Mouse (Mus musculus) liver, embryonic 16.5 days (tissue): Measurements from ENCODE around the gene Elavl4. TPM values are rescaled to one million over a fixed set of nuclear protein-coding genes. Genes with fewer than 3 reads are reported as not detected.

Experiments
- ATAC-seq: fragments of 200-750 bp; cut with Nextera tagmentation; 2 replicates; pipeline ENCODE4 v1.8.0; 2017; ENCODE audit warnings: low read depth, mild to moderate bottlenecking, moderate number of reproducible peaks, moderate library complexity
- H3K27ac ChIP-seq: fragments of 300-500 bp; sonication (generic); 2 replicates; pipeline ENCODE4 v1.5.1; 2014; ENCODE audit warnings: mild to moderate bottlenecking, low read length
- H3K27me3 ChIP-seq: fragments of 300-500 bp; sonication (generic); 2 replicates; pipeline ENCODE4 v1.6.1; 2014; ENCODE audit warnings: low read depth, low read length, mixed read lengths; ENCODE audit not compliant: control insufficient read depth, insufficient read depth
- H3K36me3 ChIP-seq: fragments of 300-500 bp; sonication (generic); 2 replicates; pipeline ENCODE4 v1.6.1; 2014; ENCODE audit warnings: mild to moderate bottlenecking; ENCODE audit not compliant: control insufficient read depth, insufficient read depth
- H3K4me1 ChIP-seq: fragments of 300-500 bp; sonication (generic); 2 replicates; pipeline ENCODE4 v1.6.1; 2014; ENCODE audit warnings: low read depth, low read length, mixed read lengths; ENCODE audit not compliant: control insufficient read depth
- H3K4me2 ChIP-seq: fragments of 300-500 bp; sonication (generic); 2 replicates; pipeline ENCODE4 v1.6.1; 2014; ENCODE audit warnings: low read depth, low read length, mixed read lengths
- H3K4me3 ChIP-seq: fragments of 300-500 bp; sonication (generic); 2 replicates; pipeline ENCODE4 v1.5.1; 2014; ENCODE audit warnings: low read depth, mild to moderate bottlenecking, low read length
- H3K9ac ChIP-seq: fragments of 300-500 bp; sonication (generic); 2 replicates; pipeline ENCODE4 v1.6.1; 2014; ENCODE audit warnings: low read depth, low read length
- H3K9me3 ChIP-seq: fragments of 300-500 bp; sonication (generic); replicated peaks from 2 replicates; pipeline ENCODE4 v1.6.1; 2016; ENCODE audit warnings: low read length; ENCODE audit not compliant: control insufficient read depth
- WGBS: fragments of 180-500 bp; shearing (Covaris S2); extraction: QIAGEN DNeasy Blood & Tissue Kit; methylation state at CpG from one replicate; pipeline ENCODE4 v1.1.7; 2014; ENCODE audit not compliant: insufficient replicate concordance; 5-methylcytosine and 5-hydroxymethylcytosine counted together
- polyA plus RNA-seq: library from polyadenylated mRNA; unstranded; fragments of >200 nt; fragmentation: Nextera tagmentation; extraction: Ambion mirVana; gene quantifications from 2 replicates; pipeline ENCODE4 v1.2.1, GENCODE M21; 2015

Gene Elavl4
- polyA plus RNA-seq, 1 experiment from 2014 or later = 0.25 TPM

GRCm38 (mm10) chr4:110306559-110306958 lies 45.1 kb downstream of the Elavl4 start:
- WGBS = 72% methylated on average over 11 of the region's 11 CpGs
- Histone ChIP-seq H3K27me3 (no peaks in the 10 kb centered on the region), H3K4me2 (no peak overlapping the region), H3K27ac (no peak overlapping the region), H3K4me1 (no peaks in the 10 kb centered on the region), H3K4me3 (no peak overlapping the region), H3K9me3 (no peaks in the 10 kb centered on the region), H3K36me3 (no peaks in the 10 kb centered on the region), H3K9ac (no peak overlapping the region)
- ATAC-seq = no peak

GRCm38 (mm10) chr4:110295793-110296192 lies 55.9 kb downstream of the Elavl4 start:
- no peak overlapping the region for H3K27ac ChIP-seq
- H3K36me3 ChIP-seq = no peaks in the 10 kb centered on the region
- H3K4me3 ChIP-seq = no peak overlapping the region
- H3K4me2 ChIP-seq = no peak overlapping the region
- H3K9ac ChIP-seq = no peak overlapping the region
- ATAC-seq = no peak
- no peaks in the 10 kb centered on the region for H3K4me1 ChIP-seq
- no peaks in the 10 kb centered on the region for H3K27me3 ChIP-seq
- 52% methylated on average over 3 of the region's 3 CpGs for WGBS
- H3K9me3 ChIP-seq = no peaks in the 10 kb centered on the region

- H3K36me3 ChIP-seq = no peaks in the 10 kb centered on the region
- H3K9ac ChIP-seq = no peak overlapping the region
- ATAC-seq = no peak
- H3K4me2 ChIP-seq = no peak overlapping the region
- 67% methylated on average over 5 of the region's 5 CpGs for WGBS
- H3K4me1 ChIP-seq = no peaks in the 10 kb centered on the region
- H3K4me3 ChIP-seq = no peak overlapping the region
- no peaks in the 10 kb centered on the region for H3K9me3 ChIP-seq
- H3K27ac ChIP-seq = no peak overlapping the region
- H3K27me3 ChIP-seq = no peaks in the 10 kb centered on the region
Measured at GRCm38 (mm10) chr4:110293238-110293637, 58.5 kb downstream of the Elavl4 start.

- no peaks in the 10 kb centered on the region for H3K27me3 ChIP-seq
- 62% methylated on average over 10 of the region's 10 CpGs for WGBS
- no peaks in the 10 kb centered on the region for H3K36me3 ChIP-seq
- no peaks in the 10 kb centered on the region for H3K4me1 ChIP-seq
- no peak overlapping the region for H3K4me3 ChIP-seq
- H3K27ac ChIP-seq = no peak overlapping the region
- ATAC-seq = no peak
- H3K9me3 ChIP-seq = no peaks in the 10 kb centered on the region
- H3K4me2 ChIP-seq = no peak overlapping the region
- no peak overlapping the region for H3K9ac ChIP-seq
Measured at GRCm38 (mm10) chr4:110292471-110292870, 59.2 kb downstream of the Elavl4 start.

- no peak overlapping the region for H3K9ac ChIP-seq
- WGBS = 69% methylated on average over 7 of the region's 7 CpGs
- H3K4me3 ChIP-seq = no peak overlapping the region
- H3K4me1 ChIP-seq = no peaks in the 10 kb centered on the region
- H3K27me3 ChIP-seq = no peaks in the 10 kb centered on the region
- no peaks in the 10 kb centered on the region for H3K9me3 ChIP-seq
- no peak overlapping the region for H3K4me2 ChIP-seq
- H3K27ac ChIP-seq = no peak overlapping the region
- no peak for ATAC-seq
- no peaks in the 10 kb centered on the region for H3K36me3 ChIP-seq
Measured at GRCm38 (mm10) chr4:110290544-110291095, 61.1 kb downstream of the Elavl4 start.

GRCm38 (mm10) chr4:110290056-110290455 lies 61.7 kb downstream of the Elavl4 start:
- 69% methylated on average over 12 of the region's 12 CpGs for WGBS
- Histone ChIP-seq H3K9me3 (no peaks in the 10 kb centered on the region), H3K4me1 (no peaks in the 10 kb centered on the region), H3K36me3 (no peaks in the 10 kb centered on the region), H3K9ac (no peak overlapping the region), H3K4me2 (no peak overlapping the region), H3K27me3 (no peaks in the 10 kb centered on the region), H3K4me3 (no peak overlapping the region), H3K27ac (no peak overlapping the region)
- ATAC-seq = no peak

- no peaks in the 10 kb centered on the region for H3K4me1 ChIP-seq
- WGBS = 17% methylated on average over 11 of the region's 11 CpGs
- no peak overlapping the region for H3K9ac ChIP-seq
- no peaks in the 10 kb centered on the region for H3K9me3 ChIP-seq
- no peak for ATAC-seq
- no peaks in the 10 kb centered on the region for H3K27me3 ChIP-seq
- no peaks in the 10 kb centered on the region for H3K36me3 ChIP-seq
- H3K4me3 ChIP-seq = no peak overlapping the region
- H3K4me2 ChIP-seq = no peak overlapping the region
- no peak overlapping the region for H3K27ac ChIP-seq
Measured at GRCm38 (mm10) chr4:110287412-110288067, 64.2 kb downstream of the Elavl4 start.

- Histone ChIP-seq H3K9ac (no peak overlapping the region), H3K27ac (no peak overlapping the region), H3K27me3 (no peaks in the 10 kb centered on the region), H3K4me3 (no peak overlapping the region), H3K36me3 (no peaks in the 10 kb centered on the region), H3K4me1 (no peaks in the 10 kb centered on the region), H3K9me3 (no peaks in the 10 kb centered on the region), H3K4me2 (no peak overlapping the region)
- ATAC-seq = no peak
- 27% methylated on average over 7 of the region's 7 CpGs for WGBS
Measured at GRCm38 (mm10) chr4:110286841-110287240, 64.9 kb downstream of the Elavl4 start.

GRCm38 (mm10) chr4:110286371-110286781 lies 65.3 kb downstream of the Elavl4 start:
- H3K9ac ChIP-seq = no peak overlapping the region
- WGBS = 15% methylated on average over 9 of the region's 9 CpGs
- H3K4me3 ChIP-seq = no peak overlapping the region

More at GRCm38 (mm10) chr4:110286371-110286781, 65.3 kb downstream of the Elavl4 start:
- no peak overlapping the region for H3K27ac ChIP-seq
- no peaks in the 10 kb centered on the region for H3K27me3 ChIP-seq
- H3K9me3 ChIP-seq = no peaks in the 10 kb centered on the region
- no peaks in the 10 kb centered on the region for H3K4me1 ChIP-seq
- ATAC-seq = no peak
- H3K36me3 ChIP-seq = no peaks in the 10 kb centered on the region
- H3K4me2 ChIP-seq = no peak overlapping the region
